Mouse (Mus musculus) embryo, embryonic 11.5 days (tissue): ENCODE data around the gene 6030408B16Rik.
"Not testable (repeated sequence)": the region's sequence is repeated elsewhere in the genome, so short reads cannot be mapped to it uniquely, and the experiment has no call there.

Experiments used
- DNase-seq: peaks from one replicate; pipeline ENCODE4 v3.0.0-alpha.2; 2012; ENCODE audit warnings: low read depth, low spot score

The 6030408B16Rik gene

GRCm38 (mm10) chr15:101321126-101321525 lies 28.1 kb downstream of the 6030408B16Rik start:
- DNase-seq, result no peak

- no peak for DNase-seq
These were observed 29.1 kb downstream of the 6030408B16Rik start for GRCm38 (mm10) chr15:101322106-101322505.

- no peak for DNase-seq
These were observed 29.6 kb downstream of the 6030408B16Rik start for GRCm38 (mm10) chr15:101322640-101323039.

GRCm38 (mm10) chr15:101323511-101323910 lies 30.5 kb downstream of the 6030408B16Rik start:
- no peak for DNase-seq

GRCm38 (mm10) chr15:101324409-101324808 lies 31.4 kb downstream of the 6030408B16Rik start:
- DNase-seq, result not testable (repeated sequence)

- no peak for DNase-seq
These were observed 33.1 kb downstream of the 6030408B16Rik start for GRCm38 (mm10) chr15:101325991-101326534.

- peak; percentile 59 for DNase-seq
These were observed 34.3 kb downstream of the 6030408B16Rik start for GRCm38 (mm10) chr15:101327282-101327681.

- no peak for DNase-seq
These were observed 36.0 kb downstream of the 6030408B16Rik start for GRCm38 (mm10) chr15:101328876-101329563.

- DNase-seq, result no peak
These were observed 36.5 kb downstream of the 6030408B16Rik start for GRCm38 (mm10) chr15:101329564-101329892.

GRCm38 (mm10) chr15:101331090-101331489 lies 38.1 kb downstream of the 6030408B16Rik start:
- DNase-seq, result no peak

- no peak for DNase-seq
These were observed 39.4 kb downstream of the 6030408B16Rik start for GRCm38 (mm10) chr15:101332370-101332769.

GRCm38 (mm10) chr15:101333165-101333564 lies 40.2 kb downstream of the 6030408B16Rik start:
- DNase-seq, result no peak

GRCm38 (mm10) chr15:101333648-101334047 lies 40.6 kb downstream of the 6030408B16Rik start:
- no peak for DNase-seq

- no peak for DNase-seq
These were observed 43.6 kb downstream of the 6030408B16Rik start for GRCm38 (mm10) chr15:101336474-101337174.

GRCm38 (mm10) chr15:101338359-101338758 lies 45.3 kb downstream of the 6030408B16Rik start:
- DNase-seq, result no peak

GRCm38 (mm10) chr15:101339537-101339936 lies 46.5 kb downstream of the 6030408B16Rik start:
- peak; percentile 80 for DNase-seq

- DNase-seq, result no peak
These were observed 48.9 kb downstream of the 6030408B16Rik start for GRCm38 (mm10) chr15:101341797-101342515.
